Mouse (Mus musculus) heart, adult 2 months (tissue): ENCODE measurements around the gene Tmem129.

Experiments used
- CTCF ChIP-seq: fragments of 200-600 bp; IDR thresholded peaks from 2 replicates; pipeline ENCODE4 v1.8.1; 2022; ENCODE audit warnings: antibody characterized with exemption, mild to moderate bottlenecking, moderate library complexity
- POLR2A ChIP-seq: fragments of 200-500 bp; IDR thresholded peaks from 2 replicates; pipeline ENCODE4 v1.6.1; 2011; ENCODE audit warnings: mild to moderate bottlenecking, low read depth, low read length, control low read depth; ENCODE audit not compliant: insufficient read depth

- TF ChIP-seq POLR2A = peak; percentile 87
- TF ChIP-seq CTCF = peak; percentile 11; the same call in 1 of the 2 replicates
Observed at GRCm38 (mm10) chr5:33657787-33658663, at the start of gene Tmem129, which contains the start of gene Tacc3.
